Mouse (Mus musculus): ENCODE measurements at regions not wholly inside any gene's neighbourhood (a gene's known extent, or its start where the extent isn't known, plus 50 kb on each side); places are given as distances from the start of the nearest gene placed in this dataset.
"Not testable (repeated sequence)": the region's sequence is repeated elsewhere in the genome, so short reads cannot be mapped to it uniquely, and the experiment has no call there.

DNA sequence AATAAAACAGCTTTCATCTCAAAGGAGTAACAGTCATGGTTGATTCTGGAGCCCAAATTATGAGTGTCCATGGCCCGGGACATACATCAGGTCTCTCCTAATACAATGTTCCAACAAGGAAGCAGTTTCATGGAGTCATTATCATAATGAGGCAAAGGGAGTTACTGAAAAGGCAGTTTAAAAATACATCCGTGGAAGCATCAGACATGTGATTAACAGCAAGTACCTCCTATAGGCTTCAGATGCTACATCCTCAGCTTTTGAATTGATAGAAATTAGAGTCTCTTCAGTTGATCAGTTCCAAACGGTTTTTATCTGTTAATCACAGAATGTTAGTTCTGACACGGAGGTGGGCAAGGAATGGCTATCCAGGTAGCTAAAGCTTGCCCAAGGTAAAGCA lies 110.5 kb downstream of the Rchy1 start:
- Histone ChIP-seq H3K27me3 (ENCODE audit: insufficient read depth, low read length) (no peaks in the 10 kb centered on the region), H3K9ac (no peak overlapping the region), H3K27ac (ENCODE audit: low read depth, low read length) (no peak overlapping the region), H3K4me2 (ENCODE audit: low read depth) (no peak overlapping the region), H3K36me3 (ENCODE audit: insufficient read depth) (no peaks in the 10 kb centered on the region), H3K4me3 (ENCODE audit: low read depth, low read length) (no peak overlapping the region), H3K9me3 (ENCODE audit: low read length) (no peaks in the 10 kb centered on the region), H3K4me1 (ENCODE audit: insufficient read depth) (no peaks in the 10 kb centered on the region)
- no peak for ATAC-seq
- no peak for TF ChIP-seq CTCF (IDR thresholded peaks at IDR 0.05; ENCODE audit: low read depth)
- WGBS, result 73% methylated on average over 4 of the region's 4 CpGs
- DNase-seq, result no peak

DNA sequence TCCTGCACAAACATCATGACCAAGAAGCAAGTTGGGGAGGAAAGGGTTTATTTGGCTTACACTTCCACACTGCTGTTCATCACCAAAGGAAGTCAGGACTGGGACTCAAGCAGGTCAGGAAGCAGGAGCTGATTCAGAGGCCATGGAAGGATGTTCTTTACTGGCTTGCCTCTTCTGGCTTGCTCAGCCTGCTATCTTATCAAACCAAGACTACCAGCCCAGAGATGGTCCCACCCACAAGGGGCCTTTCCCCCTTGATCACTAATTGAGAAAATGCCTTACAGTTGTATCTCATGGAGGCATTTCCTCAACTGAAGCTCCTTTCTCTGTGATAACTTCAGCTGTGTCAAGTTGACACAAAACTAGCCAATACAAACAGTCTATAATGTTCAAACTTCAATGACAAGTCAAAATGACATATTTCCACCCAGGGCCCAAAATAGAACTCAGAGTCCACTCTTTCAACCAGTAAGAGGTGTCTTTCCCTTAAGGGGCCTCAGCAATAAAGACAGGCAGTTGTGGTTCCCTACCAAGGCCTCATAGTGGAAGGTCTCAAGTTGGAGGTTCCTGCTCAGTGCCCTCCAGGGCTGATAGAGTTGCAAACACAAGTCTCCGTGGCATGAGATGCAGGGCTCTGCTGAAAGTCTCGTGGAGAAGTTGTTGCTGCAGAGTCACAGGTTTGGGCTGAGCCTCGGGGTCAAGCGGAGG lies 111.9 kb downstream of the Rchy1 start:
- ATAC-seq; H3K4me2 ChIP-seq (ENCODE audit: low read depth); DNase-seq; H3K27me3 ChIP-seq (ENCODE audit: insufficient read depth, low read length); H3K9ac ChIP-seq; H3K4me1 ChIP-seq (ENCODE audit: insufficient read depth); H3K4me3 ChIP-seq (ENCODE audit: low read depth, low read length); H3K36me3 ChIP-seq (ENCODE audit: insufficient read depth); H3K9me3 ChIP-seq (ENCODE audit: low read length); H3K27ac ChIP-seq (ENCODE audit: low read depth, low read length): not testable (repeated sequence)
- WGBS, result 94% methylated on average over 4 of the region's 4 CpGs

GRCm38 (mm10) chr5:91850440-91850839 lies 112.4 kb downstream of the Rchy1 start:
- no peak overlapping the region for H3K27ac ChIP-seq (ENCODE audit: low read depth, low read length)
- no peak overlapping the region for H3K9ac ChIP-seq
- H3K27me3 ChIP-seq (ENCODE audit: insufficient read depth, low read length), result no peaks in the 10 kb centered on the region
- TF ChIP-seq CTCF (IDR thresholded peaks at IDR 0.05; ENCODE audit: low read depth), result no peak
- ATAC-seq (no peak), DNase-seq (no peak)
- no peaks in the 10 kb centered on the region for H3K36me3 ChIP-seq (ENCODE audit: insufficient read depth)
- 85% methylated on average over 5 of the region's 5 CpGs for WGBS
- no peaks in the 10 kb centered on the region for H3K4me1 ChIP-seq (ENCODE audit: insufficient read depth)
- H3K4me3 ChIP-seq (ENCODE audit: low read depth, low read length), result no peak overlapping the region
- H3K9me3 ChIP-seq (ENCODE audit: low read length), result no peaks in the 10 kb centered on the region
- H3K4me2 ChIP-seq (ENCODE audit: low read depth), result no peak overlapping the region

GRCm38 (mm10) chr5:91849533-91849932 lies 113.3 kb downstream of the Rchy1 start:
- no peak for ATAC-seq
- DNase-seq, result no peak
- H3K27me3 ChIP-seq (ENCODE audit: insufficient read depth, low read length), result no peaks in the 10 kb centered on the region

GRCm38 (mm10) chr5:91849114-91849513 lies 113.8 kb downstream of the Rchy1 start:
- ATAC-seq (no peak), DNase-seq (no peak)
- Histone ChIP-seq H3K4me3 (ENCODE audit: low read depth, low read length) (no peak overlapping the region), H3K36me3 (ENCODE audit: insufficient read depth) (no peaks in the 10 kb centered on the region), H3K9ac (no peak overlapping the region), H3K9me3 (ENCODE audit: low read length) (no peaks in the 10 kb centered on the region), H3K27me3 (ENCODE audit: insufficient read depth, low read length) (no peaks in the 10 kb centered on the region), H3K4me1 (ENCODE audit: insufficient read depth) (no peaks in the 10 kb centered on the region), H3K27ac (ENCODE audit: low read depth, low read length) (no peak overlapping the region), H3K4me2 (ENCODE audit: low read depth) (no peak overlapping the region)
- TF ChIP-seq CTCF (IDR thresholded peaks at IDR 0.05; ENCODE audit: low read depth), result no peak
- WGBS, result 56% methylated on average over 4 of the region's 4 CpGs

More at GRCm38 (mm10) chr5:91849533-91849932, 113.3 kb downstream of the Rchy1 start:
- H3K36me3 ChIP-seq (ENCODE audit: insufficient read depth), result no peaks in the 10 kb centered on the region
- H3K27ac ChIP-seq (ENCODE audit: low read depth, low read length), result no peak overlapping the region
- H3K4me3 ChIP-seq (ENCODE audit: low read depth, low read length), result no peak overlapping the region
- WGBS, result 84% methylated on average over 2 of the region's 2 CpGs
- no peak overlapping the region for H3K9ac ChIP-seq
- H3K4me1 ChIP-seq (ENCODE audit: insufficient read depth), result no peaks in the 10 kb centered on the region
- no peak overlapping the region for H3K4me2 ChIP-seq (ENCODE audit: low read depth)
- no peak for TF ChIP-seq CTCF (IDR thresholded peaks at IDR 0.05; ENCODE audit: low read depth)
- H3K9me3 ChIP-seq (ENCODE audit: low read length), result no peaks in the 10 kb centered on the region

DNA sequence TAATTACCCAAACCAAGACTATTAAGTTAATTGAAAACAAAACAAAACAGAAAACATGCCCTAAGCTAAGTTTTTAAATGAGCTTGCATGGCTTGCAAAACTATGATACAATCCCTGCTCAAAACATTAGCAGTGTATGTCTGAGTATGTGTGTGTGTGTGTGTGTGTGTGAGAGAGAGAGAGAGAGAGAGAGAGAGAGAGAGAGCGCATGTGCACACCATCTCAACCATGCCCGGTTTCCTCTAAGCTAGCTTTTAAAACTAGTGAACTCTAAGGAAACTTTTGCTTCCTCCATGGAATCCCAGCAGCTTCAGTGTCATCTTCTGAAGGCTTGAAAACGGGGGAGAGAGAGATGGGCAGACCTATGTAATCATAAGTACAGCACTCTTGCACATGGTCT lies 114.3 kb downstream of the Rchy1 start:
- DNase-seq (no peak), ATAC-seq (no peak)
- Histone ChIP-seq H3K9ac (no peak overlapping the region), H3K27me3 (ENCODE audit: insufficient read depth, low read length) (no peaks in the 10 kb centered on the region), H3K27ac (ENCODE audit: low read depth, low read length) (no peak overlapping the region), H3K36me3 (ENCODE audit: insufficient read depth) (no peaks in the 10 kb centered on the region), H3K9me3 (ENCODE audit: low read length) (no peaks in the 10 kb centered on the region), H3K4me1 (ENCODE audit: insufficient read depth) (no peaks in the 10 kb centered on the region), H3K4me2 (ENCODE audit: low read depth) (no peak overlapping the region), H3K4me3 (ENCODE audit: low read depth, low read length) (no peak overlapping the region)
- TF ChIP-seq CTCF (IDR thresholded peaks at IDR 0.05; ENCODE audit: low read depth), result no peak
- 85% methylated on average over 3 of the region's 3 CpGs for WGBS

DNA sequence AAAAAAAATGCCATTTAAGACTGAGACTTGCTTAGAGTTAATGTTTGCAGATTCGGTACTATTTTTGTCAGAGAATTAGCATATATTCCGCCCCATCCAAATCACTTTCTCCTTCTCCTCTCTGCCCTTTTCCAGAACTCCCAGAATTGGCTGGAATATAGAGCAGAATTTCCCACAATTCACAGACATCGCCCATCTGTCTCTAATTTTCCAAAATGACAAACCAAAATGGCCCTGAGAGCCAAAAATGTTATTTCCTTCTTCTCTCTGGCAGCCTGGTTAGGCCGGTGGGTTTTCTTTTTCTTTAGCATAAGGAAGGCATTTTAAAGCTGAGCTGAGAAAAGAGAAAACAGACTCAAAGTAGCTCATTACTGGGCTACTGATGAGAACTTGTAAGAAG lies 119.8 kb downstream of the Rchy1 start:
- Histone ChIP-seq H3K36me3 (ENCODE audit: insufficient read depth) (no peaks in the 10 kb centered on the region), H3K27ac (ENCODE audit: low read depth, low read length) (no peak overlapping the region), H3K9ac (no peak overlapping the region), H3K4me1 (ENCODE audit: insufficient read depth) (no peaks in the 10 kb centered on the region), H3K4me2 (ENCODE audit: low read depth) (no peak overlapping the region), H3K27me3 (ENCODE audit: insufficient read depth, low read length) (no peaks in the 10 kb centered on the region), H3K4me3 (ENCODE audit: low read depth, low read length) (no peak overlapping the region), H3K9me3 (ENCODE audit: low read length) (no peaks in the 10 kb centered on the region)
- ATAC-seq (peak; percentile 75), DNase-seq (peak; percentile 70)
- 51% methylated on average over 4 of the region's 4 CpGs for WGBS
- TF ChIP-seq CTCF (IDR thresholded peaks at IDR 0.05; ENCODE audit: low read depth), result no peak

All from forebrain, postnatal 0 days (tissue).